33 mouse cellular contexts compared by ENCODE assay signal in the genomic region with DNA sequence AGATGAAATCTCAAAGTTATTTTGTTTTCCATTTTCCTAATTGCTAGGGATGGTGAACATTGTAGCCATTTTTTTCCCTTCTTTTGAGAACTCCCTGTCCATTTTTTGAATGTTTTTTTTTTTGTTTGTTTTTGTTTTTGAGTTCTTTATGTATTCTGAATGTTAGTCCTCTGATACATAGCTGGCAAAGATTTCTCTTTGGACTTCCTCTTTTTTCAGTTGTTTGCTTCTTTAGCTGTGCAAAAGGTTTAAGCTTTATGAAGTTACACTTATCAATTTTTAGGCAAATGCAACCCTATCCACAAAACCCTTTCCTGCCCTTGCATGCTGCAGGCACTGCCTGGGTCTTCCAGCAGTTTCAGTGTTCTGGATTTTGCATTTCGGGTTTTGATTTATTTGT.
"Had no signal": no experiment of that assay in that cellular context is flagged by ENCODE, and none has a peak within 500 bp of the region (broad histone marks: within the 10 kb centered on the region; RNA-seq: fewer than 3 reads in every experiment).

No protein-coding gene starts in this region.

- H3K36me3 ChIP-seq: heart, embryonic 13.5 days; heart, embryonic 15.5 days; hindbrain, embryonic 10.5 days; hindbrain, embryonic 12.5 days; hindbrain, embryonic 13.5 days; hindbrain, embryonic 15.5 days; intestine, embryonic 15.5 days; kidney, embryonic 15.5 days had no signal

- H3K27ac ChIP-seq: heart, embryonic 13.5 days; heart, embryonic 15.5 days; hindbrain, embryonic 10.5 days; hindbrain, embryonic 12.5 days; hindbrain, embryonic 13.5 days; hindbrain, embryonic 14.5 days; hindbrain, embryonic 15.5 days; hindbrain, postnatal 0 days; intestine, embryonic 15.5 days; kidney, embryonic 15.5 days; kidney, postnatal 0 days; layer of hippocampus, adult 2 months; left cerebral cortex, adult 2 months had no signal

- H3K4me2 ChIP-seq: heart, embryonic 13.5 days; heart, embryonic 15.5 days; hindbrain, embryonic 12.5 days; hindbrain, embryonic 13.5 days; hindbrain, embryonic 14.5 days; hindbrain, embryonic 15.5 days; intestine, embryonic 15.5 days; kidney, embryonic 15.5 days had no signal

- ATAC-seq: hindbrain, embryonic 16.5 days; hindbrain, postnatal 0 days; inflammation-experienced regulatory T-cells, adult 6 months; intestine, embryonic 15.5 days; intestine, embryonic 16.5 days; intestine, postnatal 0 days had no signal

- H3K9me3 ChIP-seq: heart, embryonic 15.5 days; hindbrain, embryonic 12.5 days; hindbrain, embryonic 13.5 days; hindbrain, embryonic 15.5 days; intestine, embryonic 15.5 days; kidney, embryonic 15.5 days had no signal

- H3K27me3 ChIP-seq: heart, embryonic 13.5 days; heart, embryonic 15.5 days; hindbrain, embryonic 12.5 days; hindbrain, embryonic 13.5 days; hindbrain, embryonic 15.5 days; intestine, embryonic 15.5 days; kidney, embryonic 15.5 days had no signal

- H3K4me3 ChIP-seq: heart, embryonic 13.5 days; heart, embryonic 15.5 days; hindbrain, embryonic 10.5 days; hindbrain, embryonic 12.5 days; hindbrain, embryonic 13.5 days; hindbrain, embryonic 15.5 days; intestine, embryonic 15.5 days; kidney, embryonic 15.5 days; layer of hippocampus, adult 2 months; left cerebral cortex, adult 2 months had no signal

- H3K9ac ChIP-seq: heart, embryonic 13.5 days; heart, embryonic 15.5 days; hindbrain, embryonic 12.5 days; hindbrain, embryonic 13.5 days; hindbrain, embryonic 14.5 days; hindbrain, embryonic 15.5 days; intestine, embryonic 15.5 days; kidney, embryonic 15.5 days had no signal

- DNase-seq: heart, postnatal 10 days; heart, postnatal 14 days; heart, postnatal 36 days; heart, postnatal 4 days; kidney, adult 11 months; kidney, adult 18-20 months; kidney, adult 2 months; kidney, adult 8-10 months; kidney, adult 9 months; kidney, postnatal 10 days; kidney, postnatal 14 days; kidney, postnatal 25 days; kidney, postnatal 36 days; kidney, postnatal 4 days; layer of hippocampus, adult 9-11 months; layer of hippocampus, postnatal 36 days had no signal

- H3K4me1 ChIP-seq: heart, embryonic 13.5 days; heart, embryonic 15.5 days; hindbrain, embryonic 10.5 days; hindbrain, embryonic 12.5 days; hindbrain, embryonic 13.5 days; hindbrain, embryonic 15.5 days; intestine, embryonic 15.5 days; kidney, embryonic 15.5 days had no signal
